Mouse (Mus musculus) olfactory bulb, adult 2 months (tissue): ENCODE data around the gene Hoxd9. TPM values are rescaled to one million over a fixed set of nuclear protein-coding genes. Genes with fewer than 3 reads are reported as not detected.

Experiments used
- H3K27ac ChIP-seq: fragments of 200-500 bp; 2 replicates; pipeline ENCODE4 v1.5.1; 2012; ENCODE audit warnings: low read depth, low read length; ENCODE audit not compliant: insufficient read depth
- H3K4me1 ChIP-seq: fragments of 200-500 bp; 2 replicates; pipeline ENCODE4 v1.6.1; 2012; ENCODE audit warnings: low read length; ENCODE audit not compliant: control insufficient read depth, insufficient read depth
- H3K4me3 ChIP-seq: fragments of 200-500 bp; 2 replicates; pipeline ENCODE4 v1.5.1; 2012; ENCODE audit warnings: mild to moderate bottlenecking, low read depth, low read length, moderate library complexity; ENCODE audit not compliant: insufficient read depth
- CTCF ChIP-seq: fragments of 200-500 bp; IDR thresholded peaks from 2 replicates; pipeline ENCODE4 v1.5.1; 2012; ENCODE audit warnings: low read depth, mild to moderate bottlenecking, low read length, moderate library complexity; ENCODE audit not compliant: insufficient read depth
- POLR2A ChIP-seq: fragments of 200-500 bp; IDR thresholded peaks from 2 replicates; pipeline ENCODE4 v1.6.1; 2012; ENCODE audit warnings: mild to moderate bottlenecking, low read depth, low read length, moderate library complexity; ENCODE audit not compliant: insufficient read depth
- WGBS: fragments of 180-500 bp; shearing (Covaris S2); methylation state at CpG from one replicate; pipeline ENCODE4 v1.1.7; 2018; 5-methylcytosine and 5-hydroxymethylcytosine counted together
- polyA plus RNA-seq: library from polyadenylated mRNA; stranded (reverse); fragments of >200 nt; gene quantifications from 2 replicates; pipeline ENCODE4 v1.2.4, GENCODE M21; 2012; ENCODE audit warnings: low replicate concordance; ENCODE audit not compliant: missing spikeins, insufficient read depth, insufficient read length

Hoxd9 gene
- polyA plus RNA-seq, 1 experiment, result not detected

GRCm38 (mm10) chr2:74733317-74733661 is 35.8 kb downstream of the Hoxd9 start:
- no peak for TF ChIP-seq POLR2A
- TF ChIP-seq CTCF, result no peak
- H3K4me3 ChIP-seq, result no peak overlapping the region
- H3K27ac ChIP-seq, result no peak overlapping the region
- 4% methylated on average over 16 of the region's 16 CpGs for WGBS
- peaks cover 3% of the 10 kb centered on the region for H3K4me1 ChIP-seq

GRCm38 (mm10) chr2:74733765-74734164 is 36.2 kb downstream of the Hoxd9 start:
- no peak overlapping the region for H3K27ac ChIP-seq
- WGBS, result 3% methylated on average over 6 of the region's 6 CpGs
- no peak overlapping the region for H3K4me3 ChIP-seq
- TF ChIP-seq POLR2A (no peak), CTCF (no peak)
- H3K4me1 ChIP-seq, result peaks cover 3% of the 10 kb centered on the region

GRCm38 (mm10) chr2:74734451-74734850 is 36.9 kb downstream of the Hoxd9 start:
- WGBS, result 4% methylated on average over 13 of the region's 13 CpGs
- peaks cover 3% of the 10 kb centered on the region for H3K4me1 ChIP-seq
- H3K4me3 ChIP-seq, result no peak overlapping the region
- no peak overlapping the region for H3K27ac ChIP-seq
- no peak for TF ChIP-seq CTCF
- TF ChIP-seq POLR2A, result no peak

GRCm38 (mm10) chr2:74734996-74735811 is 37.7 kb downstream of the Hoxd9 start:
- no peak for TF ChIP-seq POLR2A
- TF ChIP-seq CTCF, result no peak
- no peak overlapping the region for H3K4me3 ChIP-seq
- H3K27ac ChIP-seq, result no peak overlapping the region
- peaks cover 3% of the 10 kb centered on the region for H3K4me1 ChIP-seq
- 3% methylated on average over 27 of the region's 27 CpGs for WGBS

GRCm38 (mm10) chr2:74735851-74736687 is 38.5 kb downstream of the Hoxd9 start:
- Histone ChIP-seq H3K4me3 (no peak overlapping the region), H3K27ac (no peak overlapping the region)
- TF ChIP-seq POLR2A (no peak), CTCF (no peak)

GRCm38 (mm10) chr2:74736688-74737577 is 39.4 kb downstream of the Hoxd9 start:
- TF ChIP-seq CTCF (no peak), POLR2A (no peak)
- Histone ChIP-seq H3K27ac (no peak overlapping the region), H3K4me3 (no peak overlapping the region)

More at GRCm38 (mm10) chr2:74735851-74736687, 38.5 kb downstream of the Hoxd9 start:
- H3K4me1 ChIP-seq, result peaks cover 6% of the 10 kb centered on the region
- 1% methylated on average over 42 of the region's 42 CpGs for WGBS

GRCm38 (mm10) chr2:74737578-74738070 is 40.1 kb downstream of the Hoxd9 start:
- WGBS, result 3% methylated on average over 7 of the region's 7 CpGs
- no peak overlapping the region for H3K4me3 ChIP-seq
- TF ChIP-seq CTCF, result no peak
- TF ChIP-seq POLR2A, result no peak
- H3K27ac ChIP-seq, result no peak overlapping the region
- peaks cover 6% of the 10 kb centered on the region for H3K4me1 ChIP-seq

More at GRCm38 (mm10) chr2:74736688-74737577, 39.4 kb downstream of the Hoxd9 start:
- H3K4me1 ChIP-seq, result peaks cover 6% of the 10 kb centered on the region
- 4% methylated on average over 15 of the region's 15 CpGs for WGBS

- H3K4me1 ChIP-seq, result peaks cover 6% of the 10 kb centered on the region
- WGBS, result 2% methylated on average over 20 of the region's 20 CpGs
- H3K4me3 ChIP-seq, result no peak overlapping the region
- TF ChIP-seq POLR2A (no peak), CTCF (no peak)
- no peak overlapping the region for H3K27ac ChIP-seq
These were observed 41.3 kb downstream of the Hoxd9 start for GRCm38 (mm10) chr2:74738623-74739475.
